Mouse (Mus musculus) liver, embryonic 14.5 days (tissue): ENCODE data around the gene B3galt4. TPM values are rescaled to one million over a fixed set of nuclear protein-coding genes. Genes with fewer than 3 reads are reported as not detected.
A peak's percentile ranks its signal among the peaks of the same experiment; 100 is the strongest.
"Not testable (repeated sequence)": the region's sequence is repeated elsewhere in the genome, so short reads cannot be mapped to it uniquely, and the experiment has no call there.

ENCODE experiments used
- ATAC-seq: fragments of 200-750 bp; cut with Nextera tagmentation; 2 replicates; pipeline ENCODE4 v1.8.0; 2017; ENCODE audit warnings: moderate number of reproducible peaks, mild to moderate bottlenecking, moderate library complexity; ENCODE audit not compliant: insufficient read depth
- DNase-seq, 3 experiments: peaks; one replicate each; pipeline ENCODE4 v3.0.0-alpha.2; 2012 to 2013; ENCODE audit warnings: low read depth in 3 of 3, low spot score in 3 of 3
- H3K27ac ChIP-seq: fragments of 300-500 bp; sonication (generic); 2 replicates; pipeline ENCODE4 v1.5.1; 2014; ENCODE audit warnings: moderate library complexity, mild to moderate bottlenecking, control low read depth, inconsistent platforms
- H3K27me3 ChIP-seq: fragments of 300-500 bp; sonication (generic); 2 replicates; pipeline ENCODE4 v1.6.1; 2014; ENCODE audit warnings: mild to moderate bottlenecking, low read length, moderate library complexity; ENCODE audit not compliant: control insufficient read depth, insufficient read depth
- H3K36me3 ChIP-seq: fragments of 300-500 bp; sonication (generic); replicated peaks from 2 replicates; pipeline ENCODE4 v1.6.1; 2014; ENCODE audit warnings: low read depth; ENCODE audit not compliant: control insufficient read depth, insufficient read depth
- H3K4me1 ChIP-seq, 2 experiments: fragments of 200-500 bp in 1 of 2; fragments of 300-500 bp in 1 of 2; sonication (generic) in 1 of 2; replicated peaks; 2 replicates each; pipeline ENCODE4 v1.6.1; 2012 to 2014; ENCODE audit warnings: antibody characterized with exemption in 1 of 2, inconsistent platforms in 1 of 2, low read length in 1 of 2; ENCODE audit not compliant: control insufficient read depth in 2 of 2, insufficient read depth in 2 of 2
- H3K4me2 ChIP-seq: fragments of 300-500 bp; sonication (generic); 2 replicates; pipeline ENCODE4 v1.6.1; 2014; ENCODE audit warnings: low read depth, mild to moderate bottlenecking, control low read depth, moderate library complexity
- H3K4me3 ChIP-seq, 2 experiments: fragments of 200-500 bp in 1 of 2; fragments of 300-500 bp in 1 of 2; sonication (generic) in 1 of 2; 2 replicates each; pipeline ENCODE4 v1.5.1; 2012 to 2014; ENCODE audit warnings: low read depth in 2 of 2, low read length in 2 of 2, mild to moderate bottlenecking in 2 of 2, control low read depth in 1 of 2, inconsistent platforms in 1 of 2, moderate library complexity in 1 of 2; ENCODE audit not compliant: insufficient read depth in 1 of 2
- H3K9ac ChIP-seq: fragments of 300-500 bp; sonication (generic); replicated peaks from 2 replicates; pipeline ENCODE4 v1.6.1; 2014; ENCODE audit warnings: mild to moderate bottlenecking, control low read depth, moderate library complexity
- H3K9me3 ChIP-seq: fragments of 300-500 bp; sonication (generic); 2 replicates; pipeline ENCODE4 v1.6.1; 2016; ENCODE audit warnings: low read length, mixed read lengths; ENCODE audit not compliant: control insufficient read depth
- CTCF ChIP-seq: IDR thresholded peaks from 2 replicates; pipeline ENCODE4 v1.5.1; 2016; ENCODE audit warnings: antibody characterized with exemption, low read depth, control low read depth
- EP300 ChIP-seq: IDR thresholded peaks from 2 replicates; pipeline ENCODE4 v1.6.1; 2016; ENCODE audit warnings: antibody characterized with exemption, low read depth
- WGBS: fragments of 180-500 bp; shearing (Covaris S2); extraction: QIAGEN DNeasy Blood & Tissue Kit; methylation state at CpG from one replicate; pipeline ENCODE4 v1.1.7; 2014; ENCODE audit not compliant: insufficient replicate concordance; 5-methylcytosine and 5-hydroxymethylcytosine counted together
- polyA plus RNA-seq, 2 experiments: library from polyadenylated mRNA; depleted of rRNA in 1 of 2; stranded (reverse) in 1 of 2; unstranded in 1 of 2; fragments of >200 nt; fragmentation: Nextera tagmentation in 1 of 2; extraction: Ambion mirVana in 1 of 2; gene quantifications; 2 replicates each; pipeline versions ENCODE4 v1.2.1 to v1.2.3; 2012 to 2014

The B3galt4 gene
- polyA plus RNA-seq, 2 experiments, result 1.1 to 1.8 TPM

GRCm38 (mm10) chr17:33995651-33996050 lies 44.4 kb upstream of the B3galt4 start:
- ATAC-seq (no peak), DNase-seq (no peak)
- H3K4me1 ChIP-seq, result peaks cover 0 to 2% of the 10 kb centered on the region in 2 experiments; a peak in 1 of 4 replicates
- 50% methylated on average over 3 of the region's 3 CpGs for WGBS
- H3K9me3 ChIP-seq, result no peaks in the 10 kb centered on the region
- H3K27me3 ChIP-seq, result peaks cover 4% of the 10 kb centered on the region; the same call in 1 of the 2 replicates
- no peak overlapping the region for H3K27ac ChIP-seq
- no peak overlapping the region for H3K4me3 ChIP-seq
- no peak for TF ChIP-seq EP300
- no peak for TF ChIP-seq CTCF
- no peak overlapping the region for H3K4me2 ChIP-seq
- no peaks in the 10 kb centered on the region for H3K36me3 ChIP-seq
- H3K9ac ChIP-seq, result no peak overlapping the region

GRCm38 (mm10) chr17:33994959-33995358 lies 43.7 kb upstream of the B3galt4 start:
- Histone ChIP-seq H3K27me3 (no peaks in the 10 kb centered on the region; the same call in 1 of the 2 replicates), H3K4me1 (peaks cover 0 to 2% of the 10 kb centered on the region in 2 experiments; a peak in 1 of 4 replicates), H3K4me3 (no peak overlapping the region), H3K9me3 (no peaks in the 10 kb centered on the region), H3K36me3 (no peaks in the 10 kb centered on the region), H3K27ac (no peak overlapping the region), H3K9ac (no peak overlapping the region), H3K4me2 (no peak overlapping the region)
- 76% methylated on average over 8 of the region's 8 CpGs for WGBS
- ATAC-seq, result no peak
- no peak for DNase-seq
- TF ChIP-seq CTCF (no peak), EP300 (no peak)

- Histone ChIP-seq H3K27ac (no peak overlapping the region), H3K4me3 (no peak overlapping the region), H3K36me3 (no peaks in the 10 kb centered on the region), H3K9ac (no peak overlapping the region), H3K4me2 (no peak overlapping the region), H3K4me1 (peaks cover 0 to 2% of the 10 kb centered on the region in 2 experiments; a peak in 1 of 4 replicates), H3K27me3 (no peaks in the 10 kb centered on the region), H3K9me3 (no peaks in the 10 kb centered on the region)
- ATAC-seq (no peak), DNase-seq (peak; percentile 58 to 66 (median 64))
- TF ChIP-seq EP300 (no peak), CTCF (peak; percentile 86)
- WGBS, result 26% methylated on average over 10 of the region's 10 CpGs
These were observed 40.7 kb upstream of the B3galt4 start for GRCm38 (mm10) chr17:33991788-33992664.

DNA sequence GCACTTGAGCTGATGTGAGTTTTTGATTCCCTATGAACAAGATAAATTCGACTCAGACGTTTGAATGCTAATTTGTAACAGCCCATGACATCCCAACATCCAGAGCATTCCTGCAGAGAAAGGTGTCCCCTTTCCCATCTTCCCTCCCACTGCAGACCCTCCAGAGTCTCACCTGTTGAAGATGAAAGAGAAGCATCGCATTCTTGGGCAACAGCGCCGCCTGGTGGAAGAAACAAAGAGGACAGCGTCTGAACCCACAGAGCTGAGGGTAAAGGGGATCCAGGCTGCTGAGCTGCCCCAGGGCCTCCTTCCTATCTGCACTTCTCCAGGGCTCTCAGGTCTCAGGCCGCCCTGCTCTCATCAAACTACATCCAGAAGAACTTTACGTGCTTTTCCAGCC lies 30.8 kb upstream of the B3galt4 start:
- not testable (repeated sequence) for H3K9ac ChIP-seq, H3K4me3 ChIP-seq, ATAC-seq, DNase-seq, H3K27ac ChIP-seq, H3K9me3 ChIP-seq, H3K36me3 ChIP-seq
- TF ChIP-seq CTCF, result peak; percentile 95
- peaks cover 15% of the 10 kb centered on the region; the same call in 1 of the 2 replicates for H3K27me3 ChIP-seq
- H3K4me1 ChIP-seq, result peaks cover 0 to 21% of the 10 kb centered on the region in 2 experiments; a peak in 2 of 4 replicates
- H3K4me2 ChIP-seq, result peak overlapping the region; percentile 64
- WGBS, result 4% methylated on average over 8 of the region's 8 CpGs

DNA sequence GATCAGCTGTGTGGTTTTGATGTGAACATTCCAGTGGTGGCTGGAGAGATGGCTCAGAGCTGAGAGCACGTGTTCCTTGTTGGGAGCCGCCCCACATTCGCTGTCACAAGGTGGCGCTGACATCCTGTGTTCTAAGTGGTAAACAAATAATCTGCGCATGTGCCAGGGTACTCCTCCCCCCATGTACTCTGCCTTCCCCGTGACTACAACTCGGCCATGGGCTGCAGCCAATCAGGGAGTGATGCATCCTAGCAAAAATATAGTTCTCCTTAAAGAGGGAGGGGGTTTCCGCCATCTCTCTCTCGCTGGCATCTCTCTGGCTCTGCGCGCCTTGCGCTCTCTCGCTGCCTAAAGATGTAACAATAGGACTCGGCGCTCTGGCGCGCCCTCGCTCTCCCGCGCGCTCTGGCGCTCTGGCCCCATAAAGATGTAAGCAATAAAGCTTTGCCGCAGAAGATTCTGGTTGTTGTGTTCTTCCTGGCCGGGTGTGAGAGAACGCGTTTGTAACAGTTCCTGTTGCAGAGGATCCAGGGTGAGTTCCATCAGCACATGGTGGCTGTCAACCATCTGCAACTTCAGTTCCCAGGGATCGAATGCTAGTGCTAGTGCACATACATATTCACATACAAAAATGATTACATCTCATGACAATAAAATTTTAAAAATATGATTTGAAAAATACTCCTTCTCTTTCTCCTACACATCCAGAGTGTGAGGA lies 30.1 kb upstream of the B3galt4 start:
- ATAC-seq (peak; percentile 76), DNase-seq (peak; percentile 79 to 83 (median 80))
- not testable (repeated sequence) for H3K9me3 ChIP-seq, H3K36me3 ChIP-seq, H3K27ac ChIP-seq
- H3K4me3 ChIP-seq, result peak overlapping the region; percentile 52 to 73
- WGBS, result 1% methylated on average over 27 of the region's 27 CpGs
- peak overlapping the region; percentile 64 for H3K4me2 ChIP-seq
- H3K9ac ChIP-seq, result peak overlapping the region; percentile 41
- peaks cover 0 to 21% of the 10 kb centered on the region in 2 experiments; a peak in 2 of 4 replicates for H3K4me1 ChIP-seq
- TF ChIP-seq CTCF, result peak; percentile 81
- peaks cover 15% of the 10 kb centered on the region; the same call in 1 of the 2 replicates for H3K27me3 ChIP-seq
